Mouse (Mus musculus) liver, adult 2 months (tissue): Measurements from ENCODE around the gene Lef1.

Experiments
- CTCF ChIP-seq: fragments of 200-500 bp; IDR thresholded peaks from 2 replicates; pipeline ENCODE4 v1.5.1; 2011; ENCODE audit warnings: low read depth, low read length, control low read depth
- POLR2A ChIP-seq: fragments of 200-500 bp; IDR thresholded peaks from 2 replicates; pipeline ENCODE4 v1.6.1; 2011; ENCODE audit warnings: low read length, control low read depth; ENCODE audit not compliant: insufficient read depth; ENCODE audit errors: extremely low read depth

DNA sequence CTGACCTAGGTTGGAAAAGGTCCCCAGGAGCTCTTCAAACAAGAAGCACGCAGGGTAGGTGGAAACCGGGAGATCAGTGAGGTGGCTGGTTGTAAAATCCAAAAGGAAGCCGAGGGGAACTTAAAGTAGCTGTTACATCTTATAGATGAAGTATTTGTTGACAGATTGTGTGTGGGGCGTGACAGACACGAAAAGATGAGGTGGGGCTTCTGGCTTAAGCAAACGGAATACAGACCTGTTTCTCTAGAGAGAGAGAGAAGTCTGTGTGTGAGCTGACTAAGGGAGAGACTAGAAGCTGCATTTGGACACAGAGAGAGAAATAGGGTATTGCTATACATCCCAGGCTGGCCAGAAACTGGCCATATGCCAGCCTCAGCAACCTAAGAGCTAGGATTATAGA is 18.2 kb upstream of the Lef1 start:
- no peak for TF ChIP-seq CTCF
- no peak for TF ChIP-seq POLR2A
